Mouse (Mus musculus): ENCODE measurements around the gene Arhgap24.

DNA sequence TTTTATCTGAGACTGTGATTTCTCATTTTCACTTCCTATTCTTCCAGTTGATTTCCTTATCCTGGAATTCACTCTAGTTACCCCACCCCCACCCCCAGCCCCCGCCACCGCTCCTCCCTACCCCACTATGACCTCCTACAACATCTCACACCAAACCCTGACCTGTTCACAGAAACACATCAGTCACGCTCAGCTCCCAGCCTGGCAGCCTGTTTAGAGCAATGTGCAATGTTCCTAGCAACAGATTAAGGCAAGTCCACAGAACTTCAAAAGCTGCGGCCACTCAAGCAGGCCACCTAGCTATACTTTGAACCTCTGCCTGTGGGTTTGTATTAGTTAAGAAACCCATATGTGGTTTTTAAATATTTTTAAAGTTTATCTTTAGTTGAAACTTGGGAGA is 293.3 kb downstream of the Arhgap24 start:
- no peak for TF ChIP-seq GATA1 (IDR thresholded peaks at IDR 0.05; ENCODE audit: low read length)
- no peak for TF ChIP-seq TAL1 (IDR thresholded peaks at IDR 0.05; ENCODE audit: low read length)

Data from erythroblast, embryonic 14.5 days (primary cell).